Mouse (Mus musculus) left cerebral cortex, postnatal 36 days (tissue): ENCODE data around the gene Gm20850. TPM values are rescaled to one million over a fixed set of nuclear protein-coding genes. Genes with fewer than 3 reads are reported as not detected.
"Not testable (repeated sequence)": the region's sequence is repeated elsewhere in the genome, so short reads cannot be mapped to it uniquely, and the experiment has no call there.

Source experiments
- DNase-seq, 2 experiments: peaks; one replicate each; pipeline ENCODE4 v3.0.0; 2021 to 2022; ENCODE audit warnings: low spot score in 2 of 2, mixed read lengths in 1 of 2
- intact Hi-C: fragments of 180-260 bp; cut with DNase I; formaldehyde crosslinking; loops from one replicate; pipeline ENCODE4 v1.15.1; 2025
- total RNA-seq, 2 experiments: library from RNA; stranded (reverse); gene quantifications; 2 replicates each; pipeline ENCODE4 v1.2.3; 2021

The Gm20850 gene
- not detected for total RNA-seq

GRCm38 (mm10) chrY:75715022-75715421, at the start of gene Gm20850:
Gene Gm20850, plus strand, starts transcription at chrY:75715322.
- intact Hi-C loops, DNase-seq: not testable (repeated sequence)
